Comparison of ENCODE assay signal across 22 mouse cellular contexts in genomic region chr11:84570812-84571211, GRCm38 (mm10). TPM values are rescaled to one million over a fixed set of nuclear protein-coding genes. Genes with fewer than 3 reads are reported as not detected.
DNase-seq lines count a peak whose midpoint lies in the region; ATAC-seq and TF ChIP-seq lines count a peak whose summit lies in the region.
"Had no signal": no experiment of that assay in that cellular context is flagged by ENCODE, and none has a peak within 500 bp of the region (broad histone marks: within the 10 kb centered on the region; RNA-seq: fewer than 3 reads in every experiment).

No protein-coding gene starts in this region.

- peaks cover 89% of the 10 kb centered on the region for H3K27me3 ChIP-seq in midbrain, embryonic 10.5 days (ENCODE audit: low read depth, poor library complexity, severe bottlenecking)
- no peaks in the 10 kb centered on the region for H3K27me3 ChIP-seq in midbrain, embryonic 15.5 days (replicated peaks)
- peaks cover 2% of the 10 kb centered on the region; the same call in 1 of the 2 replicates for H3K27me3 ChIP-seq in forebrain, postnatal 0 days (ENCODE audit: insufficient read depth, low read length)
- no peaks in the 10 kb centered on the region for H3K27me3 ChIP-seq in hindbrain, postnatal 0 days (ENCODE audit: insufficient read depth, low read length)
- no peaks in the 10 kb centered on the region for H3K27me3 ChIP-seq in intestine, embryonic 15.5 days (replicated peaks)
- 0 out of 2 replicates have a peak, but pooled peaks cover 3% of the 10 kb centered on the region for H3K27me3 ChIP-seq in kidney, embryonic 16.5 days (ENCODE audit: insufficient read depth, low read length)

- no peak for ATAC-seq in midbrain, embryonic 15.5 days (replicated peaks)
- ATAC-seq in forebrain, postnatal 0 days = no peak
- ATAC-seq in hindbrain, postnatal 0 days = peak; percentile 68
- no peak for ATAC-seq in intestine, embryonic 15.5 days
- no peak for ATAC-seq in kidney, embryonic 16.5 days (ENCODE audit: low FRiP score, low TSS enrichment)
- ATAC-seq: activated CD4-positive, CD25-positive, alpha-beta regulatory T cell, adult 4 months; intestine, postnatal 0 days; liver, postnatal 0 days; Patski had no signal

- no peaks in the 10 kb centered on the region for H3K36me3 ChIP-seq in midbrain, embryonic 10.5 days
- H3K36me3 ChIP-seq in midbrain, embryonic 15.5 days (replicated peaks) = no peaks in the 10 kb centered on the region
- no peaks in the 10 kb centered on the region for H3K36me3 ChIP-seq in forebrain, postnatal 0 days (ENCODE audit: insufficient read depth)
- no peaks in the 10 kb centered on the region for H3K36me3 ChIP-seq in hindbrain, postnatal 0 days (ENCODE audit: insufficient read depth, low read length)
- H3K36me3 ChIP-seq in intestine, embryonic 15.5 days = no peaks in the 10 kb centered on the region
- no peaks in the 10 kb centered on the region for H3K36me3 ChIP-seq in kidney, embryonic 16.5 days (ENCODE audit: insufficient read depth, low read length)
- H3K36me3 ChIP-seq: embryonic facial prominence, embryonic 12.5 days; heart, embryonic 12.5 days had no signal

- no peaks in the 10 kb centered on the region for H3K9me3 ChIP-seq in midbrain, embryonic 10.5 days (replicated peaks)
- H3K9me3 ChIP-seq in midbrain, embryonic 15.5 days = no peaks in the 10 kb centered on the region
- no peaks in the 10 kb centered on the region for H3K9me3 ChIP-seq in forebrain, postnatal 0 days (ENCODE audit: low read length)
- no peaks in the 10 kb centered on the region for H3K9me3 ChIP-seq in hindbrain, postnatal 0 days (ENCODE audit: low read length)
- H3K9me3 ChIP-seq in intestine, embryonic 15.5 days = no peaks in the 10 kb centered on the region
- H3K9me3 ChIP-seq in kidney, embryonic 16.5 days (ENCODE audit: low read length) = no peaks in the 10 kb centered on the region
- H3K9me3 ChIP-seq: embryonic facial prominence, embryonic 12.5 days; heart, embryonic 12.5 days had no signal

- no peak for DNase-seq in midbrain, embryonic 10.5 days (ENCODE audit: low spot score)
- DNase-seq in forebrain, postnatal 0 days = no peak
- DNase-seq in hindbrain, postnatal 0 days (ENCODE audit: low spot score) = peak; percentile 50
- DNase-seq in layer of hippocampus, postnatal 10 days (ENCODE audit: low spot score in 2 of 2) = no peak
- DNase-seq: adrenal gland, postnatal 25 days; heart, postnatal 36 days; kidney, postnatal 36 days; layer of hippocampus, adult 9-11 months; liver; liver, postnatal 0 days; lung, postnatal 14 days; right cerebral cortex, adult 18-20 months had no signal

- no peak overlapping the region for H3K4me3 ChIP-seq in midbrain, embryonic 10.5 days
- no peak overlapping the region for H3K4me3 ChIP-seq in midbrain, embryonic 15.5 days
- H3K4me3 ChIP-seq in forebrain, postnatal 0 days (ENCODE audit: low read depth, low read length) = no peak overlapping the region
- H3K4me3 ChIP-seq in hindbrain, postnatal 0 days (ENCODE audit: low read length) = no peak overlapping the region
- H3K4me3 ChIP-seq in intestine, embryonic 15.5 days (replicated peaks) = no peak overlapping the region
- H3K4me3 ChIP-seq in kidney, embryonic 16.5 days (ENCODE audit: low read length) = no peak overlapping the region
- H3K4me3 ChIP-seq: embryonic facial prominence, embryonic 12.5 days; heart, embryonic 12.5 days had no signal

- H3K4me1 ChIP-seq in midbrain, embryonic 10.5 days = peaks cover 67% of the 10 kb centered on the region
- peaks cover 38% of the 10 kb centered on the region for H3K4me1 ChIP-seq in midbrain, embryonic 15.5 days
- peaks cover 5% of the 10 kb centered on the region; the same call in 1 of the 2 replicates for H3K4me1 ChIP-seq in forebrain, postnatal 0 days (ENCODE audit: insufficient read depth)
- H3K4me1 ChIP-seq in hindbrain, postnatal 0 days (ENCODE audit: insufficient read depth, low read length) = peaks cover 15% of the 10 kb centered on the region
- H3K4me1 ChIP-seq in intestine, embryonic 15.5 days (replicated peaks) = no peaks in the 10 kb centered on the region
- peaks cover 5% of the 10 kb centered on the region; the same call in 1 of the 2 replicates for H3K4me1 ChIP-seq in kidney, embryonic 16.5 days (ENCODE audit: insufficient read depth, low read length)

- peak overlapping the region; percentile 74 for H3K27ac ChIP-seq in midbrain, embryonic 10.5 days (replicated peaks)
- H3K27ac ChIP-seq in midbrain, embryonic 15.5 days = no peak overlapping the region
- no peak overlapping the region for H3K27ac ChIP-seq in forebrain, postnatal 0 days (ENCODE audit: low read depth, low read length)
- H3K27ac ChIP-seq in hindbrain, postnatal 0 days = no peak overlapping the region
- H3K27ac ChIP-seq in intestine, embryonic 15.5 days = no peak overlapping the region
- H3K27ac ChIP-seq in kidney, embryonic 16.5 days (ENCODE audit: low read length) = no peak overlapping the region
- H3K27ac ChIP-seq: embryonic facial prominence, embryonic 12.5 days had no signal

- no peak overlapping the region for H3K4me2 ChIP-seq in midbrain, embryonic 15.5 days
- 0 out of 2 replicates have a peak overlapping the region, but pooled peaks have one; percentile 13 for H3K4me2 ChIP-seq in forebrain, postnatal 0 days (ENCODE audit: low read depth)
- no peak overlapping the region for H3K4me2 ChIP-seq in hindbrain, postnatal 0 days (ENCODE audit: low read depth, low read length)
- no peak overlapping the region for H3K4me2 ChIP-seq in intestine, embryonic 15.5 days (replicated peaks)
- H3K4me2 ChIP-seq in kidney, embryonic 16.5 days (replicated peaks; ENCODE audit: low read depth, low read length) = no peak overlapping the region
- H3K4me2 ChIP-seq: embryonic facial prominence, embryonic 12.5 days; heart, embryonic 12.5 days had no signal

- no peak overlapping the region for H3K9ac ChIP-seq in midbrain, embryonic 15.5 days
- H3K9ac ChIP-seq in forebrain, postnatal 0 days = no peak overlapping the region
- no peak overlapping the region for H3K9ac ChIP-seq in hindbrain, postnatal 0 days (replicated peaks; ENCODE audit: low read length)
- H3K9ac ChIP-seq in intestine, embryonic 15.5 days = no peak overlapping the region
- H3K9ac ChIP-seq in kidney, embryonic 16.5 days (replicated peaks; ENCODE audit: low read length) = no peak overlapping the region
- H3K9ac ChIP-seq: embryonic facial prominence, embryonic 12.5 days; heart, embryonic 12.5 days; liver, postnatal 0 days had no signal

- TF ChIP-seq CTCF in forebrain, postnatal 0 days (IDR thresholded peaks at IDR 0.05; ENCODE audit: low read depth) = no peak
- TF ChIP-seq CTCF in hindbrain, postnatal 0 days (IDR thresholded peaks at IDR 0.05; ENCODE audit: low read depth) = no peak

- 84% methylated on average over 5 of the region's 5 CpGs for WGBS in midbrain, embryonic 10.5 days
- WGBS in midbrain, embryonic 15.5 days = 64% methylated on average over 5 of the region's 5 CpGs
- 53% methylated on average over 5 of the region's 5 CpGs for WGBS in forebrain, postnatal 0 days
- 47% methylated on average over 5 of the region's 5 CpGs for WGBS in hindbrain, postnatal 0 days
- 72% methylated on average over 5 of the region's 5 CpGs for WGBS in intestine, embryonic 15.5 days
- 69% methylated on average over 5 of the region's 5 CpGs for WGBS in kidney, embryonic 16.5 days

RNA-seq across cellular contexts. Expression of gene Lhx1, which starts 45.5 kb away (rescaled TPM):
- polyA plus RNA-seq in midbrain, embryonic 10.5 days (2016; fragmentation: Nextera tagmentation; extraction: Ambion mirVana) = 5.5 and 19.7 TPM in 2 replicates
- polyA plus RNA-seq in midbrain, embryonic 15.5 days (2015; fragmentation: Nextera tagmentation; extraction: Ambion mirVana) = 36.8 and 43.3 TPM in 2 replicates
- 2.4 and 7.9 TPM in 2 replicates for total RNA-seq in forebrain, postnatal 0 days (2014; rRNA removed)
- 2.5 and 5.3 TPM in 2 replicates for polyA plus RNA-seq in forebrain, postnatal 0 days (2015; fragmentation: Nextera tagmentation; extraction: Ambion mirVana)
- 49.7 and 52.0 TPM in 2 replicates for total RNA-seq in hindbrain, postnatal 0 days (2014; rRNA removed)
- polyA plus RNA-seq in hindbrain, postnatal 0 days (2015; fragmentation: Nextera tagmentation; extraction: Ambion mirVana) = 28.9 and 32.0 TPM in 2 replicates
- polyA plus RNA-seq in intestine, embryonic 15.5 days (2015; fragmentation: Nextera tagmentation; extraction: Ambion mirVana) = 0.24 and 0.49 TPM in 2 replicates
- 1 to 10 TPM; 1.3 to 2.0 TPM for total RNA-seq in layer of hippocampus, postnatal 10 days (2021)
- 31.2 and 35.0 TPM in 2 replicates for polyA plus RNA-seq in kidney, embryonic 16.5 days (2015; fragmentation: Nextera tagmentation; extraction: Ambion mirVana)
- total RNA-seq: adrenal gland, postnatal 25 days; gastrocnemius, postnatal 4 days; heart, postnatal 36 days; megakaryocyte-erythroid progenitor cell, adult 5-6 weeks had no signal
- polyA plus RNA-seq: activated CD4-positive, CD25-positive, alpha-beta regulatory T cell, adult 4 months had no signal

RNA-seq across cellular contexts. Expression of gene Aatf, which starts 57.5 kb away (rescaled TPM):
- polyA plus RNA-seq in midbrain, embryonic 10.5 days (2016; fragmentation: Nextera tagmentation; extraction: Ambion mirVana) = 56.4 and 57.8 TPM in 2 replicates
- polyA plus RNA-seq in midbrain, embryonic 15.5 days (2015; fragmentation: Nextera tagmentation; extraction: Ambion mirVana) = 49.2 and 53.2 TPM in 2 replicates
- total RNA-seq in forebrain, postnatal 0 days (2014; rRNA removed) = 25.5 and 38.9 TPM in 2 replicates
- polyA plus RNA-seq in forebrain, postnatal 0 days (2015; fragmentation: Nextera tagmentation; extraction: Ambion mirVana) = 34.1 and 40.4 TPM in 2 replicates
- 17.2 and 36.0 TPM in 2 replicates for total RNA-seq in hindbrain, postnatal 0 days (2014; rRNA removed)
- polyA plus RNA-seq in hindbrain, postnatal 0 days (2015; fragmentation: Nextera tagmentation; extraction: Ambion mirVana) = 42.7 and 44.4 TPM in 2 replicates
- polyA plus RNA-seq in intestine, embryonic 15.5 days (2015; fragmentation: Nextera tagmentation; extraction: Ambion mirVana) = 61.6 and 63.3 TPM in 2 replicates
- total RNA-seq in layer of hippocampus, postnatal 10 days (2021) = 10 to 100 TPM; 21.9 to 24.9 TPM
- polyA plus RNA-seq in kidney, embryonic 16.5 days (2015; fragmentation: Nextera tagmentation; extraction: Ambion mirVana) = 60.0 and 62.3 TPM in 2 replicates
